Mouse (Mus musculus) embryonic facial prominence, embryonic 11.5 days (tissue): ENCODE results near the gene Lrrtm4. TPM values are rescaled to one million over a fixed set of nuclear protein-coding genes. Genes with fewer than 3 reads are reported as not detected.

Source experiments
- ATAC-seq: fragments of 200-750 bp; cut with Nextera tagmentation; replicated peaks from 2 replicates; pipeline ENCODE4 v1.8.0; 2017; ENCODE audit warnings: low read depth; ENCODE audit not compliant: insufficient number of reproducible peaks, low FRiP score, low TSS enrichment
- DNase-seq: peaks from one replicate; pipeline ENCODE4 v3.0.0-alpha.2; 2015; ENCODE audit warnings: low spot score
- H3K27ac ChIP-seq: fragments of 300-500 bp; sonication (generic); replicated peaks from 2 replicates; pipeline ENCODE4 v1.5.1; 2014; ENCODE audit warnings: mild to moderate bottlenecking, low read depth, low read length, control low read depth
- H3K27me3 ChIP-seq: fragments of 300-500 bp; sonication (generic); 2 replicates; pipeline ENCODE4 v1.6.1; 2014; ENCODE audit warnings: mild to moderate bottlenecking, low read length, moderate library complexity, mixed read lengths; ENCODE audit not compliant: control insufficient read depth, insufficient read depth
- H3K36me3 ChIP-seq: fragments of 300-500 bp; sonication (generic); replicated peaks from 2 replicates; pipeline ENCODE4 v1.6.1; 2014; ENCODE audit warnings: low read depth, mild to moderate bottlenecking, low read length, moderate library complexity, mixed read lengths; ENCODE audit not compliant: control insufficient read depth, insufficient read depth
- H3K4me1 ChIP-seq: fragments of 300-500 bp; sonication (generic); 2 replicates; pipeline ENCODE4 v1.6.1; 2014; ENCODE audit warnings: low read length, mixed read lengths; ENCODE audit not compliant: control insufficient read depth, insufficient read depth
- H3K4me2 ChIP-seq: fragments of 300-500 bp; sonication (generic); 2 replicates; pipeline ENCODE4 v1.6.1; 2014; ENCODE audit warnings: low read depth, mild to moderate bottlenecking, control low read depth, low read length, moderate library complexity
- H3K4me3 ChIP-seq: fragments of 300-500 bp; sonication (generic); 2 replicates; pipeline ENCODE4 v1.5.1; 2014; ENCODE audit warnings: low read depth, low read length, control low read depth
- H3K9ac ChIP-seq: fragments of 300-500 bp; sonication (generic); replicated peaks from 2 replicates; pipeline ENCODE4 v1.6.1; 2014; ENCODE audit warnings: mild to moderate bottlenecking, control low read depth, low read length
- H3K9me3 ChIP-seq: fragments of 300-500 bp; sonication (generic); replicated peaks from 2 replicates; pipeline ENCODE4 v1.6.1; 2016; ENCODE audit warnings: mild to moderate bottlenecking, low read length, inconsistent platforms, mixed read lengths; ENCODE audit not compliant: control insufficient read depth
- WGBS: fragments of 180-500 bp; shearing (Covaris S2); extraction: QIAGEN DNeasy Blood & Tissue Kit; methylation state at CpG from one replicate; pipeline ENCODE4 v1.1.7; 2014; 5-methylcytosine and 5-hydroxymethylcytosine counted together
- polyA plus RNA-seq: library from polyadenylated mRNA; unstranded; fragments of >200 nt; fragmentation: Nextera tagmentation; extraction: Ambion mirVana; gene quantifications from 2 replicates; pipeline ENCODE4 v1.2.1, GENCODE M21; 2014

Gene Lrrtm4
- polyA plus RNA-seq, 1 experiment from 2014 or later: 1.9 TPM

GRCm38 (mm10) chr6:80210281-80210680, 191.6 kb downstream of the Lrrtm4 start:
- H3K27ac ChIP-seq: no peak overlapping the region
- no peak overlapping the region for H3K9ac ChIP-seq
- H3K4me2 ChIP-seq: no peak overlapping the region
- ATAC-seq (no peak), DNase-seq (no peak)
- H3K36me3 ChIP-seq: no peaks in the 10 kb centered on the region
- 95% methylated on average over 5 of the region's 5 CpGs for WGBS
- no peaks in the 10 kb centered on the region for H3K4me1 ChIP-seq
- no peaks in the 10 kb centered on the region for H3K9me3 ChIP-seq
- no peak overlapping the region for H3K4me3 ChIP-seq
- H3K27me3 ChIP-seq: no peaks in the 10 kb centered on the region

GRCm38 (mm10) chr6:80261595-80261994, 242.9 kb downstream of the Lrrtm4 start:
- 87% methylated on average over 1 of the region's 1 CpGs for WGBS

GRCm38 (mm10) chr6:80263972-80264371, 245.3 kb downstream of the Lrrtm4 start:
- H3K27ac ChIP-seq: no peak overlapping the region
- no peak overlapping the region for H3K4me3 ChIP-seq
- no peaks in the 10 kb centered on the region for H3K36me3 ChIP-seq
- H3K9me3 ChIP-seq: no peaks in the 10 kb centered on the region
- H3K27me3 ChIP-seq: no peaks in the 10 kb centered on the region
- peak; percentile 43 for DNase-seq
- no peak overlapping the region for H3K9ac ChIP-seq
- H3K4me1 ChIP-seq: no peaks in the 10 kb centered on the region
- 32% methylated on average over 4 of the region's 4 CpGs for WGBS
- no peak overlapping the region for H3K4me2 ChIP-seq
- ATAC-seq: no peak

More at GRCm38 (mm10) chr6:80261595-80261994, 242.9 kb downstream of the Lrrtm4 start:
- no peak overlapping the region for H3K4me3 ChIP-seq
- H3K4me1 ChIP-seq: no peaks in the 10 kb centered on the region
- H3K27me3 ChIP-seq: no peaks in the 10 kb centered on the region
- no peak for DNase-seq
- H3K36me3 ChIP-seq: no peaks in the 10 kb centered on the region
- H3K4me2 ChIP-seq: no peak overlapping the region
- ATAC-seq: no peak
- H3K9ac ChIP-seq: no peak overlapping the region
- H3K9me3 ChIP-seq: no peaks in the 10 kb centered on the region
- no peak overlapping the region for H3K27ac ChIP-seq

GRCm38 (mm10) chr6:80264584-80264983, 245.9 kb downstream of the Lrrtm4 start:
- DNase-seq: no peak

GRCm38 (mm10) chr6:80265746-80266145, 247.1 kb downstream of the Lrrtm4 start:
- DNase-seq (no peak), ATAC-seq (no peak)
- Histone ChIP-seq H3K4me1 (no peaks in the 10 kb centered on the region), H3K27ac (no peak overlapping the region), H3K4me2 (no peak overlapping the region), H3K27me3 (no peaks in the 10 kb centered on the region), H3K9ac (no peak overlapping the region), H3K4me3 (no peak overlapping the region), H3K36me3 (no peaks in the 10 kb centered on the region), H3K9me3 (no peaks in the 10 kb centered on the region)
- WGBS: 68% methylated on average over 3 of the region's 3 CpGs

More at GRCm38 (mm10) chr6:80264584-80264983, 245.9 kb downstream of the Lrrtm4 start:
- H3K4me1 ChIP-seq: no peaks in the 10 kb centered on the region
- H3K27ac ChIP-seq: no peak overlapping the region
- H3K4me3 ChIP-seq: no peak overlapping the region
- no peak for ATAC-seq
- H3K36me3 ChIP-seq: no peaks in the 10 kb centered on the region
- no peaks in the 10 kb centered on the region for H3K9me3 ChIP-seq
- H3K4me2 ChIP-seq: no peak overlapping the region
- H3K9ac ChIP-seq: no peak overlapping the region
- no peaks in the 10 kb centered on the region for H3K27me3 ChIP-seq

- Histone ChIP-seq H3K9ac (no peak overlapping the region), H3K27ac (no peak overlapping the region), H3K4me3 (no peak overlapping the region), H3K27me3 (no peaks in the 10 kb centered on the region), H3K36me3 (no peaks in the 10 kb centered on the region), H3K9me3 (no peaks in the 10 kb centered on the region), H3K4me2 (no peak overlapping the region), H3K4me1 (no peaks in the 10 kb centered on the region)
- ATAC-seq (no peak), DNase-seq (peak; percentile 3)
- WGBS: 92% methylated on average over 1 of the region's 1 CpGs
Observed at GRCm38 (mm10) chr6:80286968-80287367, 268.3 kb downstream of the Lrrtm4 start.

GRCm38 (mm10) chr6:80301871-80302270, 283.2 kb downstream of the Lrrtm4 start:
- Histone ChIP-seq H3K9ac (no peak overlapping the region), H3K27me3 (no peaks in the 10 kb centered on the region), H3K27ac (no peak overlapping the region), H3K36me3 (no peaks in the 10 kb centered on the region), H3K4me1 (no peaks in the 10 kb centered on the region), H3K4me3 (no peak overlapping the region), H3K9me3 (no peaks in the 10 kb centered on the region), H3K4me2 (no peak overlapping the region)
- DNase-seq (no peak), ATAC-seq (no peak)

GRCm38 (mm10) chr6:80303568-80303967, 284.9 kb downstream of the Lrrtm4 start:
- Histone ChIP-seq H3K9ac (no peak overlapping the region), H3K36me3 (no peaks in the 10 kb centered on the region), H3K27ac (no peak overlapping the region), H3K27me3 (no peaks in the 10 kb centered on the region), H3K4me2 (no peak overlapping the region), H3K4me3 (no peak overlapping the region), H3K4me1 (no peaks in the 10 kb centered on the region), H3K9me3 (no peaks in the 10 kb centered on the region)
- no peak for DNase-seq
- no peak for ATAC-seq
- WGBS: 91% methylated on average over 1 of the region's 1 CpGs
